Mouse (Mus musculus): ENCODE data around the gene Xylt2. TPM values are rescaled to one million over a fixed set of nuclear protein-coding genes. Genes with fewer than 3 reads are reported as not detected.

Xylt2 gene
- total and polyA plus RNA-seq, 3 experiments, result 10.1 to 20.2 (median 16.3) TPM

DNA sequence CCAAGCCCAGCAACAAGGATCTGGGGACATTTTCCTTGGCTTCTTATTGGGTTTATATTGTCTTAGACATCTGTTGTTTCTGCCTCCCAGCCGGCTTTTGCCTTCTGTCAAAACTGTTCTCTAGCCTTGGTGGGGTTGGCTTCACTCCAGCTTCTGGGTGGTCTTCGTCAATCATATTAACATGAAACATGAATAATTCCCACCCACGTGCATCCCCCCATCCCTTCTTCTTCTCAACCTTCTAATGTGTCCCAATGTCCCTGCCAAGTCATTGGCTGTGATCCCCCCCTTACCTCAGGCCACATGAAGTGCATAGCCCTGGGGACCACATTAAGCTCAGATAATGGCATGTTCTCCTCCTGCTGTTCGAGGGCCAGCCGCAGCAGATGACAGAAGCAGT lies 27.2 kb upstream of the Xylt2 start, which contains the start of gene Gm11541:
Gm11541 (minus strand) TSS at position 28 of the 400 bp plus-strand sequence.
- Histone ChIP-seq H3K4me3 (replicated peaks in 1 of 3; ENCODE audit: low read depth in 2 of 3, low read length in 2 of 3, poor library complexity in 1 of 3) (no peak within 1 kb of the TSS), H3K79me2 (replicated peaks; ENCODE audit: control insufficient read depth, extremely low read depth, insufficient read depth, poor library complexity, severe bottlenecking) (no peaks in the 10 kb centered on the region), H3K9me3 (replicated peaks; ENCODE audit: low read length) (peaks cover 7% of the 10 kb centered on the region), H3K27ac (ENCODE audit: insufficient read depth, low read depth) (no peak within 1 kb of the TSS), H3K36me3 (replicated peaks in 1 of 2; ENCODE audit: control insufficient read depth in 1 of 2, insufficient read depth in 1 of 2, low read length in 1 of 2) (no peaks in the 10 kb centered on the region), H3K27me3 (replicated peaks) (peaks cover 2% of the 10 kb centered on the region), H3K4me1 (ENCODE audit: control insufficient read depth in 1 of 2, insufficient read depth in 2 of 2) (peaks cover 3 to 18% of the 10 kb centered on the region in 2 experiments; a peak in 3 of 4 replicates), H3K4me2 (ENCODE audit: insufficient read depth, low read depth, poor library complexity, severe bottlenecking) (no peak within 1 kb of the TSS), H3K9ac (ENCODE audit: insufficient read depth, low read depth) (no peak within 1 kb of the TSS)
- no peak for TF ChIP-seq MAFK (IDR thresholded peaks at IDR 0.05; ENCODE audit: insufficient replicate concordance, low read length)
- TF ChIP-seq E2F4 (IDR thresholded peaks at IDR 0.05; ENCODE audit: insufficient replicate concordance, low read depth, low read length), result no peak
- TF ChIP-seq POLR2AphosphoS2 (IDR thresholded peaks at IDR 0.05; ENCODE audit: low read depth, low read length), result no peak
- TF ChIP-seq BHLHE40 (IDR thresholded peaks at IDR 0.05; ENCODE audit: low read depth, low read length), result no peak
- no peak for TF ChIP-seq CTCF (conservative IDR thresholded peaks at IDR 0.05 in 1 of 2, IDR thresholded peaks at IDR 0.05 in 1 of 2; ENCODE audit: low read depth in 2 of 2, low read length in 2 of 2)
- TF ChIP-seq TCF12 (IDR thresholded peaks at IDR 0.05; ENCODE audit: low read depth, low read length), result no peak
- TF ChIP-seq GABPA (IDR thresholded peaks at IDR 0.05; ENCODE audit: insufficient replicate concordance, low read depth, low read length), result no peak
- TF ChIP-seq MAZ (IDR thresholded peaks at IDR 0.05; ENCODE audit: low read depth, low read length), result no peak
- TF ChIP-seq JUN (IDR thresholded peaks at IDR 0.05; ENCODE audit: insufficient read depth, low read depth, low read length), result no peak
- TF ChIP-seq PAX5 (IDR thresholded peaks at IDR 0.05; ENCODE audit: low read length), result no peak
- no peak for TF ChIP-seq JUND (conservative IDR thresholded peaks at IDR 0.05; ENCODE audit: low read depth, low read length)
- no peak for TF ChIP-seq RAD21 (IDR thresholded peaks at IDR 0.05; ENCODE audit: low read depth, low read length)
- no peak for TF ChIP-seq ELF1 (IDR thresholded peaks at IDR 0.05; ENCODE audit: low read depth, low read length)
- TF ChIP-seq KAT2A (IDR thresholded peaks at IDR 0.05; ENCODE audit: insufficient replicate concordance, low read length), result no peak
- dilution Hi-C loops (cut with MboI; ENCODE audit: extremely low pct_ligation_motif_present, extremely low pct_unique_long_range_greater_than_20kb, low sequenced_read_pairs) (no loop called here), in situ Hi-C loops (cut with MboI; ENCODE audit: low pct_ligation_motif_present, low pct_unique_long_range_greater_than_20kb, low sequenced_read_pairs) (no loop called here)
- DNase-seq (ENCODE audit: extremely low read depth), result no peak

DNA sequence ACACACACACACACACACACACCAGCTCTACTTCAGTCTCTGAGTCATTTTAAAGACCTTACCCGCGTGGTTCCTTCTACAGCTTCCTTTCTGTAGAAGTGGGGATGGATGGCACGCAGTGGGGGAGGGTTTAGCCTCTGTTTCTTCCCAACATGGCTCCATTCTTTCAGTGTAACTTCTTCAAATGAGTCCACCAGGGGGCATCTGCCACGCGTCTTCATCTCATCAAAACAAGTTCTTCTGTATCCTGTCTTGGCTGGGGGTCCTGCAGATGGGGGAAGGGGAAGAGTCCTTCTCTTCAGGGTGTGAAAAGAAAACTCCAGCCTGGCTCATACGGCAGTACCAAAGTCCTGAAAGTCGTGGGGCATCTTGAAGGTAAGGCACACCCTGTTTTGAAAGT lies 26.7 kb upstream of the Xylt2 start:
- dilution Hi-C loops (cut with MboI; ENCODE audit: extremely low pct_ligation_motif_present, extremely low pct_unique_long_range_greater_than_20kb, low sequenced_read_pairs), result no loop called here

More for the DNA sequence above, 26.7 kb upstream of the Xylt2 start:
- Histone ChIP-seq H3K9me3 (replicated peaks; ENCODE audit: low read length) (peaks cover 7% of the 10 kb centered on the region), H3K27ac (ENCODE audit: insufficient read depth, low read depth) (no peak overlapping the region), H3K4me2 (ENCODE audit: insufficient read depth, low read depth, poor library complexity, severe bottlenecking) (no peak overlapping the region), H3K79me2 (replicated peaks; ENCODE audit: control insufficient read depth, extremely low read depth, insufficient read depth, poor library complexity, severe bottlenecking) (no peaks in the 10 kb centered on the region), H3K27me3 (replicated peaks) (peaks cover under 1% of the 10 kb centered on the region), H3K36me3 (replicated peaks in 1 of 2; ENCODE audit: control insufficient read depth in 1 of 2, insufficient read depth in 1 of 2, low read length in 1 of 2) (no peaks in the 10 kb centered on the region), H3K4me3 (replicated peaks in 1 of 3; ENCODE audit: low read depth in 2 of 3, low read length in 2 of 3, poor library complexity in 1 of 3) (no peak overlapping the region), H3K9ac (ENCODE audit: insufficient read depth, low read depth) (no peak overlapping the region), H3K4me1 (ENCODE audit: control insufficient read depth in 1 of 2, insufficient read depth in 2 of 2) (peaks cover 3 to 18% of the 10 kb centered on the region in 2 experiments; a peak in 3 of 4 replicates)
- TF ChIP-seq CTCF (conservative IDR thresholded peaks at IDR 0.05 in 1 of 2, IDR thresholded peaks at IDR 0.05 in 1 of 2; ENCODE audit: low read depth in 2 of 2, low read length in 2 of 2) (peak in 1 of 2 experiments; percentile 59; a peak in 2 of 4 replicates), RAD21 (IDR thresholded peaks at IDR 0.05; ENCODE audit: low read depth, low read length) (peak; percentile 19), CHD1 (IDR thresholded peaks at IDR 0.05; ENCODE audit: low read depth, low read length) (no peak), SMC3 (IDR thresholded peaks at IDR 0.05; ENCODE audit: low read depth, low read length) (peak; percentile 49)
- in situ Hi-C loops (cut with MboI; ENCODE audit: low pct_ligation_motif_present, low pct_unique_long_range_greater_than_20kb, low sequenced_read_pairs), result no loop called here
- DNase-seq (ENCODE audit: extremely low read depth), result peak; percentile 49
